Mouse (Mus musculus) forebrain, embryonic 16.5 days (tissue): ENCODE data around the gene Cdkn1b. TPM values are rescaled to one million over a fixed set of nuclear protein-coding genes. Genes with fewer than 3 reads are reported as not detected.

ENCODE experiments used
- ATAC-seq: fragments of 200-750 bp; cut with Nextera tagmentation; 2 replicates; pipeline ENCODE4 v1.8.0; 2017; ENCODE audit warnings: mild to moderate bottlenecking, moderate library complexity
- H3K27ac ChIP-seq: fragments of 300-500 bp; sonication (generic); 2 replicates; pipeline ENCODE4 v1.5.1; 2014; ENCODE audit warnings: low read length, control low read depth
- H3K27me3 ChIP-seq: fragments of 300-500 bp; sonication (generic); replicated peaks from 2 replicates; pipeline ENCODE4 v1.6.1; 2014; ENCODE audit warnings: low read length; ENCODE audit not compliant: control insufficient read depth, insufficient read depth
- H3K36me3 ChIP-seq: fragments of 300-500 bp; sonication (generic); 2 replicates; pipeline ENCODE4 v1.6.1; 2014; ENCODE audit not compliant: control insufficient read depth, insufficient read depth
- H3K4me1 ChIP-seq: fragments of 300-500 bp; sonication (generic); replicated peaks from 2 replicates; pipeline ENCODE4 v1.6.1; 2014; ENCODE audit warnings: low read length; ENCODE audit not compliant: control insufficient read depth, insufficient read depth
- H3K4me2 ChIP-seq: fragments of 300-500 bp; sonication (generic); 2 replicates; pipeline ENCODE4 v1.6.1; 2014; ENCODE audit warnings: mild to moderate bottlenecking, low read length, control low read depth
- H3K4me3 ChIP-seq: fragments of 300-500 bp; sonication (generic); replicated peaks from 2 replicates; pipeline ENCODE4 v1.5.1; 2014; ENCODE audit warnings: mild to moderate bottlenecking, low read length, control low read depth
- H3K9ac ChIP-seq: fragments of 300-500 bp; sonication (generic); replicated peaks from 2 replicates; pipeline ENCODE4 v1.6.1; 2014; ENCODE audit warnings: low read depth, low read length, control low read depth
- H3K9me3 ChIP-seq: fragments of 300-500 bp; sonication (generic); 2 replicates; pipeline ENCODE4 v1.6.1; 2016; ENCODE audit warnings: low read length; ENCODE audit not compliant: control insufficient read depth
- WGBS: fragments of 180-500 bp; shearing (Covaris S2); extraction: QIAGEN DNeasy Blood & Tissue Kit; methylation state at CpG from one replicate; pipeline ENCODE4 v1.1.7; 2014; 5-methylcytosine and 5-hydroxymethylcytosine counted together
- polyA plus RNA-seq: library from polyadenylated mRNA; unstranded; fragments of >200 nt; fragmentation: Nextera tagmentation; extraction: Ambion mirVana; gene quantifications from 2 replicates; pipeline ENCODE4 v1.2.1, GENCODE M21; 2015

Cdkn1b gene
- polyA plus RNA-seq, 1 experiment from 2014 or later = 39.4 TPM

GRCm38 (mm10) chr6:134897443-134898094 is 22.6 kb upstream of the Cdkn1b start:
- under 1% methylated on average over 38 of the region's 38 CpGs for WGBS
- peak; percentile 90 for ATAC-seq

GRCm38 (mm10) chr6:134898095-134898965 is 21.9 kb upstream of the Cdkn1b start, which contains the start of gene Gpr19:
Gene Gpr19, minus strand, starts transcription at chr6:134898578.
- no peaks in the 10 kb centered on the region for H3K9me3 ChIP-seq
- H3K27me3 ChIP-seq = no peaks in the 10 kb centered on the region
- peak within 1 kb of the TSS; percentile 92 for H3K9ac ChIP-seq
- ATAC-seq = peak; percentile 94
- H3K27ac ChIP-seq = peak within 1 kb of the TSS; percentile 99
- under 1% methylated on average over 51 of the region's 51 CpGs for WGBS
- no peaks in the 10 kb centered on the region for H3K36me3 ChIP-seq
- H3K4me3 ChIP-seq = peak within 1 kb of the TSS; percentile 85
- H3K4me2 ChIP-seq = peak within 1 kb of the TSS; percentile 87
- peaks cover 10% of the 10 kb centered on the region for H3K4me1 ChIP-seq

More at GRCm38 (mm10) chr6:134897443-134898094, 22.6 kb upstream of the Cdkn1b start:
- no peaks in the 10 kb centered on the region for H3K27me3 ChIP-seq
- peak overlapping the region; percentile 99 for H3K27ac ChIP-seq
- H3K9me3 ChIP-seq = no peaks in the 10 kb centered on the region
- H3K4me2 ChIP-seq = peak overlapping the region; percentile 87
- H3K36me3 ChIP-seq = no peaks in the 10 kb centered on the region
- H3K4me3 ChIP-seq = peak overlapping the region; percentile 85
- peak overlapping the region; percentile 92 for H3K9ac ChIP-seq
- H3K4me1 ChIP-seq = peaks cover 10% of the 10 kb centered on the region

GRCm38 (mm10) chr6:134903368-134903767 is 16.8 kb upstream of the Cdkn1b start:
- H3K27me3 ChIP-seq = no peaks in the 10 kb centered on the region
- 89% methylated on average over 4 of the region's 4 CpGs for WGBS
- H3K4me1 ChIP-seq = peaks cover 3% of the 10 kb centered on the region
- no peak overlapping the region for H3K4me3 ChIP-seq
- ATAC-seq = no peak
- no peaks in the 10 kb centered on the region for H3K9me3 ChIP-seq
- no peak overlapping the region for H3K4me2 ChIP-seq
- no peak overlapping the region for H3K9ac ChIP-seq
- H3K27ac ChIP-seq = no peak overlapping the region
- H3K36me3 ChIP-seq = no peaks in the 10 kb centered on the region

- H3K9ac ChIP-seq = no peak overlapping the region
- no peak overlapping the region for H3K4me2 ChIP-seq
- ATAC-seq = no peak
- peaks cover 2% of the 10 kb centered on the region for H3K4me1 ChIP-seq
- no peaks in the 10 kb centered on the region for H3K9me3 ChIP-seq
- 93% methylated on average over 10 of the region's 10 CpGs for WGBS
- no peak overlapping the region for H3K27ac ChIP-seq
- no peak overlapping the region for H3K4me3 ChIP-seq
- H3K27me3 ChIP-seq = no peaks in the 10 kb centered on the region
- no peaks in the 10 kb centered on the region for H3K36me3 ChIP-seq
Observed at GRCm38 (mm10) chr6:134903891-134904884, 16.0 kb upstream of the Cdkn1b start.

- H3K4me3 ChIP-seq = no peak overlapping the region
- no peaks in the 10 kb centered on the region for H3K9me3 ChIP-seq
- ATAC-seq = no peak
- H3K27me3 ChIP-seq = no peaks in the 10 kb centered on the region
- no peak overlapping the region for H3K27ac ChIP-seq
- WGBS = 88% methylated on average over 1 of the region's 1 CpGs
- no peak overlapping the region for H3K9ac ChIP-seq
- no peaks in the 10 kb centered on the region for H3K4me1 ChIP-seq
- H3K4me2 ChIP-seq = no peak overlapping the region
- H3K36me3 ChIP-seq = no peaks in the 10 kb centered on the region
Observed at GRCm38 (mm10) chr6:134905811-134906210, 14.4 kb upstream of the Cdkn1b start.

- Histone ChIP-seq H3K36me3 (no peaks in the 10 kb centered on the region), H3K4me3 (no peak overlapping the region), H3K27me3 (no peaks in the 10 kb centered on the region), H3K9ac (no peak overlapping the region), H3K4me1 (peaks cover 17% of the 10 kb centered on the region), H3K4me2 (no peak overlapping the region), H3K27ac (no peak overlapping the region), H3K9me3 (no peaks in the 10 kb centered on the region)
- WGBS = 95% methylated on average over 5 of the region's 5 CpGs
- ATAC-seq = no peak
Observed at GRCm38 (mm10) chr6:134914523-134914922, 5.7 kb upstream of the Cdkn1b start.

- no peaks in the 10 kb centered on the region for H3K36me3 ChIP-seq
- H3K9ac ChIP-seq = peak overlapping the region; percentile 43
- no peak overlapping the region for H3K27ac ChIP-seq
- no peaks in the 10 kb centered on the region for H3K27me3 ChIP-seq
- peaks cover 19% of the 10 kb centered on the region for H3K4me1 ChIP-seq
- no peak for ATAC-seq
- H3K4me2 ChIP-seq = peak overlapping the region; percentile 63
- no peaks in the 10 kb centered on the region for H3K9me3 ChIP-seq
- WGBS = under 1% methylated on average over 11 of the region's 11 CpGs
- peak overlapping the region; percentile 42 for H3K4me3 ChIP-seq
Observed at GRCm38 (mm10) chr6:134916641-134917040, 3.6 kb upstream of the Cdkn1b start.

GRCm38 (mm10) chr6:134917087-134917486 is 3.1 kb upstream of the Cdkn1b start:
- Histone ChIP-seq H3K27me3 (no peaks in the 10 kb centered on the region), H3K4me3 (peak overlapping the region; percentile 42), H3K4me2 (peak overlapping the region; percentile 63), H3K9me3 (no peaks in the 10 kb centered on the region), H3K36me3 (no peaks in the 10 kb centered on the region), H3K9ac (peak overlapping the region; percentile 43; the same call in 1 of the 2 replicates), H3K4me1 (peaks cover 19% of the 10 kb centered on the region), H3K27ac (no peak overlapping the region)
- WGBS = 1% methylated on average over 11 of the region's 11 CpGs
- no peak for ATAC-seq
